Mouse (Mus musculus): ENCODE results near the gene Mief2.

DNA sequence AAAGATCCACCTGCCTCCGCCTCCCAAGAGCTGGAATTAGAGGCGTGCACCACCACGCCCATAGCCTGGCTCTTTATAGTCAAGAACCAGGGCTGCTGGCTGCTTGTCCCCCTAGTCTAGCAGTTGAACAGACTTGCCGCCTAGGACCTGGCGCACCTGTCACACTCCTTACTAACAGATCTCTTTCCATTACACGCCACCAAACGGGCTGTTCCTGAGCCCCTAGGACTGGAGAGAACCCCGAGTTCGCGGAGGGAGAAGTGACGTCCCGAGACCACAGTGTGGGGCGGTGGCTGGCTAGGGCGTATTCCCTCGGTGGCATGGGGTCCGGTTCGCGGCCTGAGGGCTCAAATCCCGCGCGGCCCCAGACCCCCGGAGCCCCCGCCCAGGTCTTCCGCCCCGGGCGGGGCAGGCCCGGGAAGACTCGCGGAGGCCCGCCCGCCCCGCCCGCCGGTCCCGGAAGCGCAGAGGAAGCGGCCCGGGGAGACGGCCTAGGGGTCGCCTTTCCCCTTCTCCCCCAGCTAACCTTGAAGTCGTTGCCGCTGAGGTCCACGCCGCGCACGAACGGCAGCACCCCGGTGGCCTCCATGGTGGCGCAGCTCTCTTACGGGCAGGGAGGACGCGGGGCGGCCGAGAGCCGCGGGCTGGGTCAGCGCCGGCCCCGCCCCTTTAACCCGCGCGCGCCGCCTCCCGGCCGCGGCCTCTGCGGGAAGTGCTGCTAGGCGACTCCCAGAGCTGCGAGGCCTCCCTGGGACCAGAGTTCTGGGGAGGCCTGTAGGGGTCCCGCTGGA is 1.4 kb upstream of the Mief2 start, which contains the start of gene Flii:
- TF ChIP-seq CTCF (IDR thresholded peaks at IDR 0.05; ENCODE audit: low read depth), result peak; percentile 72
- TF ChIP-seq EP300 (IDR thresholded peaks at IDR 0.05; ENCODE audit: low read depth), result no peak

Data from liver, postnatal 0 days (tissue).